Mouse (Mus musculus) forebrain, embryonic 11.5 days (tissue): ENCODE results near the gene Tshz3. TPM values are rescaled to one million over a fixed set of nuclear protein-coding genes. Genes with fewer than 3 reads are reported as not detected.

Source experiments
- ATAC-seq: fragments of 200-750 bp; cut with Nextera tagmentation; replicated peaks from 2 replicates; pipeline ENCODE4 v1.8.0; 2017; ENCODE audit warnings: moderate TSS enrichment; ENCODE audit not compliant: low FRiP score
- DNase-seq: peaks from one replicate; pipeline ENCODE4 v3.0.0-alpha.2; 2017; ENCODE audit warnings: low spot score
- H3K27ac ChIP-seq: fragments of 300-500 bp; sonication (generic); 2 replicates; pipeline ENCODE4 v1.5.1; 2014; ENCODE audit warnings: low read depth, low read length
- H3K27me3 ChIP-seq: fragments of 300-500 bp; sonication (generic); 2 replicates; pipeline ENCODE4 v1.6.1; 2014; ENCODE audit warnings: mild to moderate bottlenecking, low read length, mixed read lengths; ENCODE audit not compliant: control insufficient read depth, insufficient read depth
- H3K36me3 ChIP-seq: fragments of 300-500 bp; sonication (generic); 2 replicates; pipeline ENCODE4 v1.6.1; 2014; ENCODE audit warnings: mild to moderate bottlenecking, low read length, moderate library complexity, mixed read lengths; ENCODE audit not compliant: control insufficient read depth, insufficient read depth
- H3K4me1 ChIP-seq: fragments of 300-500 bp; sonication (generic); replicated peaks from 2 replicates; pipeline ENCODE4 v1.6.1; 2014; ENCODE audit warnings: low read length, mixed read lengths; ENCODE audit not compliant: control insufficient read depth, insufficient read depth
- H3K4me2 ChIP-seq: fragments of 300-500 bp; sonication (generic); 2 replicates; pipeline ENCODE4 v1.6.1; 2014; ENCODE audit warnings: low read depth, mild to moderate bottlenecking, low read length, moderate library complexity, mixed read lengths; ENCODE audit not compliant: severe bottlenecking
- H3K4me3 ChIP-seq: fragments of 300-500 bp; sonication (generic); 2 replicates; pipeline ENCODE4 v1.5.1; 2014; ENCODE audit warnings: low read depth, low read length
- H3K9ac ChIP-seq: fragments of 300-500 bp; sonication (generic); 2 replicates; pipeline ENCODE4 v1.6.1; 2014; ENCODE audit warnings: low read length
- H3K9me3 ChIP-seq: fragments of 300-500 bp; sonication (generic); 2 replicates; pipeline ENCODE4 v1.6.1; 2016; ENCODE audit warnings: low read length, mixed read lengths; ENCODE audit not compliant: control insufficient read depth
- WGBS: fragments of 180-500 bp; shearing (Covaris S2); extraction: QIAGEN DNeasy Blood & Tissue Kit; methylation state at CpG from one replicate; pipeline ENCODE4 v1.1.7; 2014; 5-methylcytosine and 5-hydroxymethylcytosine counted together
- polyA plus RNA-seq: library from polyadenylated mRNA; unstranded; fragments of >200 nt; fragmentation: Nextera tagmentation; extraction: Ambion mirVana; gene quantifications from 2 replicates; pipeline ENCODE4 v1.2.1, GENCODE M21; 2014

Gene Tshz3
- polyA plus RNA-seq, 1 experiment from 2014 or later = 10.0 TPM

DNA sequence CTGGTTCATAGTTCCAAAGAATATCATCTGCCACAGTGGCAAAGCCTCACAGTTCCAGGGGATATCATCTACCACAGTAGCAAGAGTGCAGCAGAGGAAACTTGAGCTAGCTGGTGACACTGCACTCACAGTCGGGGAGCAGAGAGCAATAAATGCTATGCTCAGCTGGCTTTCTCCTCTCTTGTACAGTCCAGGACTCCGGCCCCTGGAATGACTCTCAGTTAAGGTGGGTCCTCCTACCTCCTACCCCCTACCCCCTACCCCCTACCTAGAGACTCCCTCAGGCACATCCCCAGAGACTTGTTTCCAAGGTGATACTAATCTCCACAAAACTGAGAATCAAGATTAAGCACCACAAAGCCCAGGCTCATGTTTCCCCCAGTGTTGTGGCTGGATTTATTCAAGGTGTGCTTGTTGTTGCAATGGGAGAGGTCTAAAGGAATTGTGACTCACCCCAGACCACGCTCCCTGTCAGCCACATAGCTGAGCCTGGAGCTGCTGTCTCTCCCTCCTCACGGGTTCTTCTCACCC, 86.4 kb downstream of the Tshz3 start:
- H3K9ac ChIP-seq = no peak overlapping the region
- no peak overlapping the region for H3K27ac ChIP-seq
- H3K9me3 ChIP-seq = no peaks in the 10 kb centered on the region
- no peaks in the 10 kb centered on the region for H3K4me1 ChIP-seq
- no peak overlapping the region for H3K4me3 ChIP-seq
- WGBS = 57% methylated on average over 4 of the region's 4 CpGs
- no peak overlapping the region for H3K4me2 ChIP-seq
- H3K27me3 ChIP-seq = no peaks in the 10 kb centered on the region
- DNase-seq (no peak), ATAC-seq (no peak)
- H3K36me3 ChIP-seq = no peaks in the 10 kb centered on the region

GRCm38 (mm10) chr7:36786713-36787421, 88.9 kb downstream of the Tshz3 start:
- DNase-seq (no peak), ATAC-seq (no peak)
- Histone ChIP-seq H3K4me1 (no peaks in the 10 kb centered on the region), H3K9ac (no peak overlapping the region), H3K9me3 (no peaks in the 10 kb centered on the region), H3K36me3 (no peaks in the 10 kb centered on the region), H3K4me3 (no peak overlapping the region), H3K4me2 (no peak overlapping the region), H3K27ac (no peak overlapping the region), H3K27me3 (no peaks in the 10 kb centered on the region)
- WGBS = 86% methylated on average over 10 of the region's 10 CpGs

DNA sequence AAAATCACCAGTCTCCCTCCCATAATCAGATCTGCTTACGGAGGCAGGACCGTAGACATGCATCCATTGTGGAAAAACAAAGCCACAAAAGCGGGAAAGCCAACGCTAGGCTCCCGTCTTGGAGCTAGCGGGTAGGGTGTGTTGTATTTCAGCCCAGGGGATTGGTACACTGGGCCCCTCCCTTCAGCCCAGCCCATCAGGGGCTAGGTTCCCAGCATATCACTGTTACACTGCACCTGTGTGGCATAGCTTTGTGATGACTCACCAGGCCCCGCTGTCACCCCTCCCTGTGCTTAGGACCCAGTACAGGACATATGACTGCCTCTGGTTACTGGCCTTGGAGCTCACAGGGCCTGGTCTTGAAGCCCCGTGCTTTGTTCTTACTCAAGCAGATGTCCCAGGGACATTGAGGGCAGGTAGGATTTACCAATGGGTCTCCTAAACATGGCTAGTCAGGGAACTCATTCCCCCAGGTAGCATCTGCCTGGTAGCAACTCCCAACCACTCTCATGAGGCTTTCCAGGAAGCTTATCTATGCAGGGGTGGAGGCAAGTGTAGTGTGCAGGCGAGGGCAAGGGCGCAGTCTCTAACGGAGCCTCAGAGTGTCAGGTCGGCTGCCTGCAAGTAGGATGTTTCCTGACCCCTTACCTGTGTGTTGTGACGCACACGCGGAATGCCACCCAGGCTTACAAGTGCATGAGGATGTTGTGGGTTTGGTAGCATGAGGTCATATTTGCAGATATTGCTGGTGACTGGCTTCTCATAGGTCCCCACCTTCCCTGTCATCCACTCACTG, 98.7 kb downstream of the Tshz3 start:
- Histone ChIP-seq H3K36me3 (no peaks in the 10 kb centered on the region), H3K27me3 (no peaks in the 10 kb centered on the region), H3K9ac (no peak overlapping the region), H3K4me1 (no peaks in the 10 kb centered on the region), H3K9me3 (no peaks in the 10 kb centered on the region), H3K27ac (no peak overlapping the region), H3K4me2 (no peak overlapping the region), H3K4me3 (no peak overlapping the region)
- peak; percentile 31 for DNase-seq
- 82% methylated on average over 15 of the region's 15 CpGs for WGBS
- ATAC-seq = no peak
